ENCODE assay signal across 20 mouse cellular contexts in the genomic region with DNA sequence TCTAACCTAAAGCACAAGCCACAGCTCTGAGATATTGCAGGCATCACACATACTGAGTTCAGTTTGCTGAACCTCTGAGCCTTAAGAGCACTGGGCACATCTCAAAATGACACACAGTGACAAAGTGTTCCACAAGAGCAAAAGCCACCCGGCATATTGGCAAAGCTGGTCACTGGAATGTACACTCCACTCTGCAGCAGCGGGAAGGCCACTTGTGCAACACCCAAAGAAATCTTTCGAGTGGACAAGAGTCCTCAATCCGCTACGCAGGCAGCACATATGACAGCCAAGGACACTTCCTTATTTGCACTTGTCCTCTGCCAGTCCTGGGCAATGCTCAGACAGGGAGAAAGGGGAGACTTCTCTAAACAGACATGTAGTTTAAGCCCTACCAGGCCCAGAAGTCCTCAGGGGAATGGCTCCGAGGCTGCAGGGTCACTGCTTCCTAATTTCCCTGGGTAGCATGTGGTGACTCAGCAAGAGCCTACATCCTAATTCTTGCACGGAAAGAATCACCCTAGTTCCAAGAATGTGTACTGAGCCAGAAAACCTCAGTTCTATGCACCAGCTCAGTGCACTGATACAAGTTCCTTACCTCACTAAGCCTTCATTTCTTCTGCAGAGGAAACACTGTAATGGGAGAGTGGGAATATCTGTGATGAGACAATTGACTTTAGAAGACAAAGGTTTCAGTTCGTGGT.
A peak's percentile ranks its signal among the peaks of the same experiment; 100 is the strongest.
DNase-seq lines count a peak whose midpoint lies in the region; ATAC-seq and TF ChIP-seq lines count a peak whose summit lies in the region.
"Had no signal": no experiment of that assay in that cellular context is flagged by ENCODE, and none has a peak within 500 bp of the region (broad histone marks: within the 10 kb centered on the region; RNA-seq: fewer than 3 reads in every experiment).

No protein-coding gene starts in this region.

- WGBS in lung, postnatal 0 days = 56% methylated on average over 8 of the region's 8 CpGs
- WGBS in midbrain, postnatal 0 days = 79% methylated on average over 8 of the region's 8 CpGs
- WGBS in liver, embryonic 11.5 days = 78% methylated on average over 8 of the region's 8 CpGs

- H3K36me3 ChIP-seq in lung, postnatal 0 days (ENCODE audit: insufficient read depth, low read length) = no peaks in the 10 kb centered on the region
- no peaks in the 10 kb centered on the region for H3K36me3 ChIP-seq in midbrain, postnatal 0 days (ENCODE audit: insufficient read depth, low read length)
- H3K36me3 ChIP-seq in liver, embryonic 11.5 days (ENCODE audit: control insufficient read depth, insufficient read depth, low read length) = no peaks in the 10 kb centered on the region
- H3K36me3 ChIP-seq: embryonic facial prominence, embryonic 12.5 days; heart, embryonic 15.5 days; hindbrain, embryonic 10.5 days; limb, embryonic 12.5 days had no signal

- no peaks in the 10 kb centered on the region for H3K4me1 ChIP-seq in lung, postnatal 0 days (ENCODE audit: insufficient read depth, low read depth, low read length)
- no peaks in the 10 kb centered on the region for H3K4me1 ChIP-seq in midbrain, postnatal 0 days (ENCODE audit: insufficient read depth, low read length)
- no peaks in the 10 kb centered on the region for H3K4me1 ChIP-seq in liver, embryonic 11.5 days (replicated peaks; ENCODE audit: control insufficient read depth, insufficient read depth, low read length)
- H3K4me1 ChIP-seq: embryonic facial prominence, embryonic 12.5 days; hindbrain, embryonic 10.5 days; limb, embryonic 12.5 days had no signal

- H3K4me3 ChIP-seq in lung, postnatal 0 days (ENCODE audit: low read depth, low read length) = no peak overlapping the region
- H3K4me3 ChIP-seq in midbrain, postnatal 0 days (ENCODE audit: low read depth, low read length) = no peak overlapping the region
- no peak overlapping the region for H3K4me3 ChIP-seq in liver, embryonic 11.5 days (ENCODE audit: low read depth, low read length)
- H3K4me3 ChIP-seq: embryonic facial prominence, embryonic 12.5 days; gastrocnemius, adult 2 months; heart, embryonic 15.5 days; hindbrain, embryonic 10.5 days; layer of hippocampus, adult 2 months; limb, embryonic 12.5 days had no signal

- H3K27me3 ChIP-seq in lung, postnatal 0 days (replicated peaks; ENCODE audit: insufficient read depth, low read length) = no peaks in the 10 kb centered on the region
- H3K27me3 ChIP-seq in midbrain, postnatal 0 days (ENCODE audit: insufficient read depth, low read length) = no peaks in the 10 kb centered on the region
- H3K27me3 ChIP-seq in liver, embryonic 11.5 days (replicated peaks; ENCODE audit: control insufficient read depth, insufficient read depth, low read length) = no peaks in the 10 kb centered on the region
- H3K27me3 ChIP-seq: CH12.LX; embryonic facial prominence, embryonic 12.5 days; heart, embryonic 15.5 days; limb, embryonic 12.5 days had no signal

- no peak for TF ChIP-seq CTCF in lung, postnatal 0 days (IDR thresholded peaks at IDR 0.05)
- TF ChIP-seq CTCF in midbrain, postnatal 0 days (IDR thresholded peaks at IDR 0.05) = no peak

- peak; percentile 90 for ATAC-seq in lung, postnatal 0 days
- no peak for ATAC-seq in midbrain, postnatal 0 days (ENCODE audit: low FRiP score)
- no peak for ATAC-seq in liver, embryonic 11.5 days (replicated peaks; ENCODE audit: low FRiP score)
- ATAC-seq: forebrain, postnatal 0 days had no signal

- DNase-seq in adrenal gland, adult 2 months = peak; percentile 3
- no peak for DNase-seq in adrenal gland, postnatal 25 days
- DNase-seq in kidney, adult 9 months = peak; percentile 6
- DNase-seq in kidney, postnatal 36 days = no peak
- peak; percentile 68 for DNase-seq in lung, postnatal 0 days (ENCODE audit: low spot score)
- DNase-seq in midbrain, postnatal 0 days (ENCODE audit: low spot score) = no peak
- no peak for DNase-seq in urinary bladder, postnatal 14 days (ENCODE audit: low spot score)
- no peak for DNase-seq in liver, embryonic 11.5 days (ENCODE audit: low spot score)
- DNase-seq: cerebellum, adult 8-10 months; forebrain, postnatal 0 days; gastrocnemius, adult 2 months; heart, adult 11 months; midbrain, embryonic 14.5 days had no signal

- peak; percentile 80 for TF ChIP-seq EP300 in lung, postnatal 0 days (IDR thresholded peaks at IDR 0.05)

- no peak overlapping the region for H3K9ac ChIP-seq in lung, postnatal 0 days (replicated peaks; ENCODE audit: low read depth)
- H3K9ac ChIP-seq in midbrain, postnatal 0 days (replicated peaks; ENCODE audit: low read length, poor library complexity, severe bottlenecking) = no peak overlapping the region
- H3K9ac ChIP-seq in liver, embryonic 11.5 days (ENCODE audit: low read depth, low read length) = no peak overlapping the region
- H3K9ac ChIP-seq: embryonic facial prominence, embryonic 12.5 days; forebrain, postnatal 0 days; heart, embryonic 15.5 days; limb, embryonic 12.5 days; liver, embryonic 14.5 days had no signal

- no peak overlapping the region for H3K27ac ChIP-seq in lung, postnatal 0 days (ENCODE audit: low read length)
- H3K27ac ChIP-seq in midbrain, postnatal 0 days (ENCODE audit: low read depth, low read length) = no peak overlapping the region
- H3K27ac ChIP-seq in liver, embryonic 11.5 days (ENCODE audit: low read depth, low read length) = no peak overlapping the region
- H3K27ac ChIP-seq: embryonic facial prominence, embryonic 12.5 days; gastrocnemius, adult 2 months; heart, embryonic 15.5 days; hindbrain, embryonic 10.5 days; layer of hippocampus, adult 2 months; limb, embryonic 12.5 days; liver, embryonic 14.5 days had no signal

- no peaks in the 10 kb centered on the region for H3K9me3 ChIP-seq in lung, postnatal 0 days (ENCODE audit: low read length)
- H3K9me3 ChIP-seq in midbrain, postnatal 0 days (ENCODE audit: low read length) = no peaks in the 10 kb centered on the region
- no peaks in the 10 kb centered on the region for H3K9me3 ChIP-seq in liver, embryonic 11.5 days (ENCODE audit: control insufficient read depth, low read length)
- H3K9me3 ChIP-seq: embryonic facial prominence, embryonic 12.5 days; heart, embryonic 15.5 days; hindbrain, embryonic 10.5 days; limb, embryonic 12.5 days had no signal

- no peak overlapping the region for H3K4me2 ChIP-seq in lung, postnatal 0 days (replicated peaks; ENCODE audit: low read depth, low read length)
- no peak overlapping the region for H3K4me2 ChIP-seq in midbrain, postnatal 0 days (ENCODE audit: low read depth, low read length, poor library complexity, severe bottlenecking)
- no peak overlapping the region for H3K4me2 ChIP-seq in liver, embryonic 11.5 days
- H3K4me2 ChIP-seq: embryonic facial prominence, embryonic 12.5 days; heart, embryonic 15.5 days; limb, embryonic 12.5 days had no signal

Comparison
In these comparisons a context has a peak if more than half of its experiments do, and no peak if none do; other contexts are left out.
1. DNase-seq: peak in adrenal gland, adult 2 months (single experiment), kidney, adult 9 months (single experiment) and lung, postnatal 0 days (single experiment); none in adrenal gland, postnatal 25 days (single experiment), kidney, postnatal 36 days (0 of 2), midbrain, postnatal 0 days (single experiment), urinary bladder, postnatal 14 days (single experiment) and liver, embryonic 11.5 days (single experiment).